13 mouse cellular contexts compared by ENCODE assay signal in the genomic region with DNA sequence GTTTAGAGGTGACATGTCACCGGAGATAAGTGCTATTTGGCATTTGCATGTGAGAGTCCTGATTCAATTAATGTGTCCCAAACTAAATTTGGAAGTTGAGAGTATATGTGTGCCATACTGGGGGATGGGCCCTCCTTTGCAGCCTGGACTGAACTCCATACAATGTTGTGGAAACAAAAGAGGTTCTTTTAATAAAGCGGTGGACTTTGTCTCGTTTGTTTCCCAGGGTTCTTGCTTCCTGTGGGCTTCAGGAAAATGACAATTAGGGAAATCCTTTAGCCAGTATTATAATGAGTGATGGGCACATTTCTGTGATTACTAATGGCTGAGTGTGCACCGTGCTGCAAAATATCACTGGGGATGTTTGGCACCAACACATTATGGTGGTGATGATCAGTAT.
DNase-seq lines count a peak whose midpoint lies in the region.
"Had no signal": no experiment of that assay in that cellular context is flagged by ENCODE, and none has a peak within 500 bp of the region (broad histone marks: within the 10 kb centered on the region; RNA-seq: fewer than 3 reads in every experiment).

No protein-coding gene starts in this region.

- DNase-seq in heart, adult 11 months = peak; percentile 46
- DNase-seq in heart, postnatal 4 days = no peak
- DNase-seq in kidney, postnatal 14 days = peak; percentile 43
- no peak for DNase-seq in kidney, adult 18-20 months
- DNase-seq in Muller cell, postnatal 12 days (ENCODE audit: inconsistent ontology term) = peak; percentile 19
- no peak for DNase-seq in left cerebral cortex, adult 8-10 months (ENCODE audit: low spot score in 2 of 2)
- DNase-seq: adrenal gland, postnatal 10 days; adrenal gland, postnatal 36 days; cerebellum, adult 18-20 months; cerebellum, adult 9-10 months; cerebellum, postnatal 14 days; gastrocnemius, postnatal 10 days; gastrocnemius, postnatal 36 days had no signal

Comparison
In these comparisons a context has a peak if more than half of its experiments do, and no peak if none do; other contexts are left out.
1. DNase-seq: peak in heart, adult 11 months (single experiment), kidney, postnatal 14 days (single experiment) and Muller cell, postnatal 12 days (single experiment); none in heart, postnatal 4 days (single experiment), kidney, adult 18-20 months (single experiment) and left cerebral cortex, adult 8-10 months (0 of 2).